Comparison of ENCODE assay signal across 8 mouse cellular contexts in genomic region chr8:95351461-95351860, GRCm38 (mm10). TPM values are rescaled to one million over a fixed set of nuclear protein-coding genes. Genes with fewer than 3 reads are reported as not detected.
DNase-seq lines count a peak whose midpoint lies in the region; ATAC-seq lines count a peak whose summit lies in the region.

No protein-coding gene starts in this region.

- no peaks in the 10 kb centered on the region for H3K27me3 ChIP-seq in heart, embryonic 10.5 days (ENCODE audit: insufficient read depth, poor library complexity, severe bottlenecking)
- H3K27me3 ChIP-seq in embryonic facial prominence, embryonic 12.5 days, result peaks cover 7% of the 10 kb centered on the region
- H3K27me3 ChIP-seq in intestine, embryonic 15.5 days (replicated peaks), result no peaks in the 10 kb centered on the region
- H3K27me3 ChIP-seq in midbrain, embryonic 15.5 days (replicated peaks), result no peaks in the 10 kb centered on the region

- no peak for ATAC-seq in embryonic facial prominence, embryonic 12.5 days (ENCODE audit: insufficient number of reproducible peaks, insufficient read depth, low FRiP score, low TSS enrichment)
- ATAC-seq in intestine, embryonic 15.5 days, result peak; percentile 48
- no peak for ATAC-seq in midbrain, embryonic 15.5 days (replicated peaks)

- H3K4me2 ChIP-seq in embryonic facial prominence, embryonic 12.5 days (replicated peaks), result peak overlapping the region; percentile 98
- peak overlapping the region; percentile 95 for H3K4me2 ChIP-seq in intestine, embryonic 15.5 days (replicated peaks)
- H3K4me2 ChIP-seq in midbrain, embryonic 15.5 days, result peak overlapping the region; percentile 95

- peaks cover 13% of the 10 kb centered on the region for H3K36me3 ChIP-seq in heart, embryonic 10.5 days
- no peaks in the 10 kb centered on the region for H3K36me3 ChIP-seq in embryonic facial prominence, embryonic 12.5 days
- H3K36me3 ChIP-seq in intestine, embryonic 15.5 days, result no peaks in the 10 kb centered on the region
- H3K36me3 ChIP-seq in midbrain, embryonic 15.5 days (replicated peaks), result no peaks in the 10 kb centered on the region

- peak overlapping the region; percentile 86 for H3K4me3 ChIP-seq in heart, embryonic 10.5 days
- H3K4me3 ChIP-seq in embryonic facial prominence, embryonic 12.5 days, result peak overlapping the region; percentile 71
- H3K4me3 ChIP-seq in intestine, embryonic 15.5 days (replicated peaks), result peak overlapping the region; percentile 59
- peak overlapping the region; percentile 84 for H3K4me3 ChIP-seq in midbrain, embryonic 15.5 days

- no peak for DNase-seq in heart, embryonic 10.5 days (ENCODE audit: low spot score)
- DNase-seq in heart, postnatal 25 days (ENCODE audit: low spot score), result no peak
- no peak for DNase-seq in B cell, adult 2 months
- no peak for DNase-seq in right cerebral cortex, postnatal 4 days
- no peak for DNase-seq in adrenal gland, postnatal 14 days

- intact Hi-C loops in heart, postnatal 25 days (cut with DNase I), result loop anchor here (1.0 to 5.0 kb wide), 2 partner anchors 41 to 82 kb away; no protein-coding TSS in a partner anchor

- 3% methylated on average over 15 of the region's 15 CpGs for WGBS in heart, embryonic 10.5 days
- 3% methylated on average over 15 of the region's 15 CpGs for WGBS in embryonic facial prominence, embryonic 12.5 days
- 4% methylated on average over 15 of the region's 15 CpGs for WGBS in intestine, embryonic 15.5 days
- 2% methylated on average over 15 of the region's 15 CpGs for WGBS in midbrain, embryonic 15.5 days

- peak overlapping the region; percentile 93; the same call in 1 of the 2 replicates for H3K27ac ChIP-seq in heart, embryonic 10.5 days
- no peak overlapping the region for H3K27ac ChIP-seq in embryonic facial prominence, embryonic 12.5 days
- H3K27ac ChIP-seq in intestine, embryonic 15.5 days, result peak overlapping the region; percentile 70; the same call in 1 of the 2 replicates
- peak overlapping the region; percentile 80 for H3K27ac ChIP-seq in midbrain, embryonic 15.5 days

- H3K4me1 ChIP-seq in heart, embryonic 10.5 days, result peaks cover 69% of the 10 kb centered on the region
- H3K4me1 ChIP-seq in embryonic facial prominence, embryonic 12.5 days, result peaks cover 16% of the 10 kb centered on the region
- peaks cover 33% of the 10 kb centered on the region for H3K4me1 ChIP-seq in intestine, embryonic 15.5 days (replicated peaks)
- H3K4me1 ChIP-seq in midbrain, embryonic 15.5 days, result peaks cover 59% of the 10 kb centered on the region

- H3K9ac ChIP-seq in embryonic facial prominence, embryonic 12.5 days, result no peak overlapping the region
- H3K9ac ChIP-seq in intestine, embryonic 15.5 days, result peak overlapping the region; percentile 80
- H3K9ac ChIP-seq in midbrain, embryonic 15.5 days, result 0 out of 2 replicates have a peak overlapping the region, but pooled peaks have one; percentile 68

- no peaks in the 10 kb centered on the region for H3K9me3 ChIP-seq in heart, embryonic 10.5 days
- H3K9me3 ChIP-seq in embryonic facial prominence, embryonic 12.5 days, result no peaks in the 10 kb centered on the region
- H3K9me3 ChIP-seq in intestine, embryonic 15.5 days, result no peaks in the 10 kb centered on the region
- H3K9me3 ChIP-seq in midbrain, embryonic 15.5 days, result no peaks in the 10 kb centered on the region

RNA-seq across cellular contexts. Expression of gene Mmp15, which starts 0.6 kb away (rescaled TPM):
- 30.9 and 50.2 TPM in 2 replicates for polyA plus RNA-seq in heart, embryonic 10.5 days (2016; fragmentation: Nextera tagmentation; extraction: Ambion mirVana)
- 10 to 100 TPM; 72.4 to 72.5 TPM for total RNA-seq in heart, postnatal 25 days (2021)
- 17.6 and 17.9 TPM in 2 replicates for polyA plus RNA-seq in embryonic facial prominence, embryonic 12.5 days (2016; fragmentation: Nextera tagmentation; extraction: Ambion mirVana)
- polyA plus RNA-seq in intestine, embryonic 15.5 days (2015; fragmentation: Nextera tagmentation; extraction: Ambion mirVana), result 13.8 and 14.8 TPM in 2 replicates
- polyA plus RNA-seq in midbrain, embryonic 15.5 days (2015; fragmentation: Nextera tagmentation; extraction: Ambion mirVana), result 18.1 and 18.7 TPM in 2 replicates
- total RNA-seq in adrenal gland, postnatal 14 days (2021), result 21.3 and 21.8 TPM in 2 replicates

RNA-seq across cellular contexts. Expression of gene Usb1, which starts 19.4 kb away (rescaled TPM):
- 31.5 and 33.0 TPM in 2 replicates for polyA plus RNA-seq in heart, embryonic 10.5 days (2016; fragmentation: Nextera tagmentation; extraction: Ambion mirVana)
- total RNA-seq in heart, postnatal 25 days (2021), result 10 to 100 TPM; 14.2 to 16.6 TPM
- 44.8 and 48.2 TPM in 2 replicates for polyA plus RNA-seq in embryonic facial prominence, embryonic 12.5 days (2016; fragmentation: Nextera tagmentation; extraction: Ambion mirVana)
- 40.1 and 41.2 TPM in 2 replicates for polyA plus RNA-seq in intestine, embryonic 15.5 days (2015; fragmentation: Nextera tagmentation; extraction: Ambion mirVana)
- 37.4 and 38.4 TPM in 2 replicates for polyA plus RNA-seq in midbrain, embryonic 15.5 days (2015; fragmentation: Nextera tagmentation; extraction: Ambion mirVana)
- 17.4 and 25.0 TPM in 2 replicates for total RNA-seq in adrenal gland, postnatal 14 days (2021)

RNA-seq across cellular contexts. Expression of gene Zfp319, which starts 19.7 kb away (rescaled TPM):
- polyA plus RNA-seq in heart, embryonic 10.5 days (2016; fragmentation: Nextera tagmentation; extraction: Ambion mirVana), result 7.5 TPM in 2 replicates
- 1 to 10 TPM; 8.5 to 9.9 TPM for total RNA-seq in heart, postnatal 25 days (2021)
- 14.2 and 14.4 TPM in 2 replicates for polyA plus RNA-seq in embryonic facial prominence, embryonic 12.5 days (2016; fragmentation: Nextera tagmentation; extraction: Ambion mirVana)
- 5.7 and 5.9 TPM in 2 replicates for polyA plus RNA-seq in intestine, embryonic 15.5 days (2015; fragmentation: Nextera tagmentation; extraction: Ambion mirVana)
- polyA plus RNA-seq in midbrain, embryonic 15.5 days (2015; fragmentation: Nextera tagmentation; extraction: Ambion mirVana), result 19.0 and 19.1 TPM in 2 replicates
- total RNA-seq in adrenal gland, postnatal 14 days (2021), result 10.6 and 11.6 TPM in 2 replicates

RNA-seq across cellular contexts. Expression of gene Tepp, which starts 41.1 kb away (rescaled TPM):
- not detected in 2 replicates for polyA plus RNA-seq in heart, embryonic 10.5 days (2016; fragmentation: Nextera tagmentation; extraction: Ambion mirVana)
- not detected for total RNA-seq in heart, postnatal 25 days (2021)
- 0.99 TPM in 1 of 2 replicates, not detected in the other for polyA plus RNA-seq in embryonic facial prominence, embryonic 12.5 days (2016; fragmentation: Nextera tagmentation; extraction: Ambion mirVana)
- polyA plus RNA-seq in intestine, embryonic 15.5 days (2015; fragmentation: Nextera tagmentation; extraction: Ambion mirVana), result 0.37 TPM in 1 of 2 replicates, not detected in the other
- 1.8 and 2.2 TPM in 2 replicates for polyA plus RNA-seq in midbrain, embryonic 15.5 days (2015; fragmentation: Nextera tagmentation; extraction: Ambion mirVana)
- not detected in 2 replicates for total RNA-seq in adrenal gland, postnatal 14 days (2021)

RNA-seq across cellular contexts. Expression of gene Cngb1, which starts 45.1 kb away (rescaled TPM):
- polyA plus RNA-seq in heart, embryonic 10.5 days (2016; fragmentation: Nextera tagmentation; extraction: Ambion mirVana), result 0.17 TPM in 1 of 2 replicates, not detected in the other
- under 1 TPM; 0.75 to 0.86 TPM for total RNA-seq in heart, postnatal 25 days (2021)
- polyA plus RNA-seq in embryonic facial prominence, embryonic 12.5 days (2016; fragmentation: Nextera tagmentation; extraction: Ambion mirVana), result 0.13 and 0.17 TPM in 2 replicates
- polyA plus RNA-seq in intestine, embryonic 15.5 days (2015; fragmentation: Nextera tagmentation; extraction: Ambion mirVana), result 0.73 and 0.94 TPM in 2 replicates
- polyA plus RNA-seq in midbrain, embryonic 15.5 days (2015; fragmentation: Nextera tagmentation; extraction: Ambion mirVana), result 0.57 and 0.58 TPM in 2 replicates
- total RNA-seq in adrenal gland, postnatal 14 days (2021), result 1.0 and 2.0 TPM in 2 replicates
